Mouse (Mus musculus) myocyte (in vitro differentiated cells): Measurements from ENCODE around the gene Samd8.

Experiments used
- CEBPB ChIP-seq: IDR thresholded peaks from 2 replicates; pipeline ENCODE4 v1.6.1; 2011; ENCODE audit warnings: mild to moderate bottlenecking, moderate library complexity; ENCODE audit not compliant: poor library complexity, insufficient read depth, severe bottlenecking
- E2F4 ChIP-seq: IDR thresholded peaks from one replicate; pipeline ENCODE4 v1.6.1; 2011; ENCODE audit warnings: mild to moderate bottlenecking, control low read depth, moderate library complexity; ENCODE audit not compliant: insufficient read depth
- MAX ChIP-seq: IDR thresholded peaks from one replicate; pipeline ENCODE4 v1.6.1; 2011; ENCODE audit warnings: low read depth, mild to moderate bottlenecking, control low read depth
- MYOG ChIP-seq, 3 experiments: IDR thresholded peaks; one replicate each; pipeline ENCODE4 v1.6.1; 2011; ENCODE audit warnings: control low read depth in 2 of 3, low read depth in 2 of 3, mild to moderate bottlenecking in 2 of 3; ENCODE audit not compliant: insufficient read length in 2 of 3, control insufficient read depth in 1 of 3, insufficient read depth in 1 of 3
- POLR2A ChIP-seq: IDR thresholded peaks from one replicate; pipeline ENCODE4 v1.6.1; 2011; ENCODE audit warnings: low read depth, mild to moderate bottlenecking, control low read depth, moderate library complexity; ENCODE audit not compliant: insufficient read length
- POLR2AphosphoS2 ChIP-seq: IDR thresholded peaks from one replicate; pipeline ENCODE4 v1.6.1; 2011; ENCODE audit warnings: low read depth, control low read depth; ENCODE audit not compliant: insufficient read length
- REST ChIP-seq: IDR thresholded peaks from one replicate; pipeline ENCODE4 v1.6.1; 2011; ENCODE audit warnings: mild to moderate bottlenecking, control low read depth, moderate library complexity; ENCODE audit not compliant: insufficient read depth, insufficient read length
- TCF12 ChIP-seq: IDR thresholded peaks from one replicate; pipeline ENCODE4 v1.6.1; 2011; ENCODE audit warnings: mild to moderate bottlenecking, control low read depth; ENCODE audit not compliant: poor library complexity, insufficient read depth, severe bottlenecking
- USF1 ChIP-seq: IDR thresholded peaks from one replicate; pipeline ENCODE4 v1.6.1; 2011; ENCODE audit warnings: low read depth, mild to moderate bottlenecking, control low read depth, moderate library complexity

DNA sequence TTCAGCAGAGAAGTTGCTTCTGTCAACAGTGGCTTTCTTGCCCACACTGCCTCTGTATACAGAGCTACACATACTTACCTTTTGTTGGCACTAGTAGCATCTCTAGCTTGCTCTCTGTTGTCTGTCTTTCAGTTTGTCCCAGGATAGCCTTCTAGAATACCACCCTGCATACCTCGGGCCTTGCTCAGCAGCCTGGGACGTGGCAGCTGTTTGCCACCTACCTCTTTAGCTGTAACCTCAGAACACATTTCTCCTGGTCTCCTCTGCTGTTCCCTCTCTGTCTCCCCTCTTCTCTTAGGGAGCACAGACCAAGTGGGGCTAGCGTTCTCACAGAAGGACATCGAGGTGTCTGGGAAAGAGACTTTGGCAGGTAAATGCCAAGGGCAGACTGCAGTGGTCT is 7.9 kb upstream of the Samd8 start:
- TF ChIP-seq MYOG (IDR thresholded peaks at IDR 0.05; ENCODE audit: control insufficient read depth in 1 of 3, insufficient read depth in 1 of 3, insufficient read length in 2 of 3, low read depth in 2 of 3) (peak; percentile 25 to 82 (median 36)), E2F4 (no peak), POLR2A (no peak), MAX (no peak), POLR2AphosphoS2 (no peak), REST (no peak), USF1 (no peak), CEBPB (no peak), TCF12 (no peak)
